Mouse (Mus musculus) heart, postnatal 0 days (tissue): Measurements from ENCODE around the gene Pex11a.

Source experiments
- CTCF ChIP-seq: IDR thresholded peaks from 2 replicates; pipeline ENCODE4 v1.5.1; 2016; ENCODE audit warnings: antibody characterized with exemption, control low read depth, low read depth
- EP300 ChIP-seq: IDR thresholded peaks from 2 replicates; pipeline ENCODE4 v1.6.1; 2016; ENCODE audit warnings: antibody characterized with exemption, low read depth

GRCm38 (mm10) chr7:79744585-79744984, 1.7 kb upstream of the Pex11a start:
- TF ChIP-seq CTCF (no peak), EP300 (no peak)
